In genomic region chr3:85203659-85204058, GRCm38 (mm10) we compare ENCODE assay signal across 20 mouse cellular contexts.
A peak's percentile ranks its signal among the peaks of the same experiment; 100 is the strongest.
DNase-seq lines count a peak whose midpoint lies in the region; ATAC-seq and TF ChIP-seq lines count a peak whose summit lies in the region.
"Had no signal": no experiment of that assay in that cellular context is flagged by ENCODE, and none has a peak within 500 bp of the region (broad histone marks: within the 10 kb centered on the region; RNA-seq: fewer than 3 reads in every experiment).

No protein-coding gene starts in this region.

- peaks cover 11% of the 10 kb centered on the region for H3K4me1 ChIP-seq in kidney, embryonic 15.5 days
- H3K4me1 ChIP-seq in midbrain, embryonic 11.5 days (ENCODE audit: control insufficient read depth, insufficient read depth, low read length): no peaks in the 10 kb centered on the region
- peaks cover 7% of the 10 kb centered on the region; the same call in 1 of the 2 replicates for H3K4me1 ChIP-seq in midbrain, embryonic 10.5 days
- no peaks in the 10 kb centered on the region for H3K4me1 ChIP-seq in intestine, postnatal 0 days (replicated peaks; ENCODE audit: control insufficient read depth, insufficient read depth, low read length)
- H3K4me1 ChIP-seq: embryonic facial prominence, embryonic 12.5 days had no signal

- 21% methylated on average over 9 of the region's 9 CpGs for WGBS in kidney, embryonic 15.5 days
- WGBS in midbrain, embryonic 11.5 days: 63% methylated on average over 9 of the region's 9 CpGs
- WGBS in midbrain, embryonic 10.5 days: 71% methylated on average over 9 of the region's 9 CpGs
- WGBS in intestine, postnatal 0 days: 65% methylated on average over 9 of the region's 9 CpGs

- no peak overlapping the region for H3K9ac ChIP-seq in kidney, embryonic 15.5 days
- no peak overlapping the region for H3K9ac ChIP-seq in midbrain, embryonic 11.5 days (ENCODE audit: low read length)
- no peak overlapping the region for H3K9ac ChIP-seq in intestine, postnatal 0 days (ENCODE audit: low read depth, low read length)
- H3K9ac ChIP-seq: embryonic facial prominence, embryonic 12.5 days; forebrain, embryonic 15.5 days; heart, embryonic 13.5 days; hindbrain, embryonic 15.5 days had no signal

- 0 out of 2 replicates have a peak, but pooled peaks cover 5% of the 10 kb centered on the region for H3K27me3 ChIP-seq in kidney, embryonic 15.5 days
- no peaks in the 10 kb centered on the region for H3K27me3 ChIP-seq in midbrain, embryonic 11.5 days (ENCODE audit: control insufficient read depth, insufficient read depth, low read length)
- H3K27me3 ChIP-seq in midbrain, embryonic 10.5 days (ENCODE audit: low read depth, poor library complexity, severe bottlenecking): no peaks in the 10 kb centered on the region
- no peaks in the 10 kb centered on the region for H3K27me3 ChIP-seq in intestine, postnatal 0 days (replicated peaks; ENCODE audit: control insufficient read depth, insufficient read depth, low read length)
- H3K27me3 ChIP-seq: CH12.LX; embryonic facial prominence, embryonic 12.5 days; forebrain, embryonic 15.5 days; heart, embryonic 13.5 days; hindbrain, embryonic 15.5 days had no signal

- H3K36me3 ChIP-seq in kidney, embryonic 15.5 days: no peaks in the 10 kb centered on the region
- H3K36me3 ChIP-seq in midbrain, embryonic 11.5 days (ENCODE audit: control insufficient read depth, insufficient read depth, low read length): no peaks in the 10 kb centered on the region
- no peaks in the 10 kb centered on the region for H3K36me3 ChIP-seq in midbrain, embryonic 10.5 days
- H3K36me3 ChIP-seq in intestine, postnatal 0 days (ENCODE audit: control insufficient read depth, insufficient read depth): no peaks in the 10 kb centered on the region
- H3K36me3 ChIP-seq: embryonic facial prominence, embryonic 12.5 days; forebrain, embryonic 15.5 days; heart, embryonic 13.5 days; hindbrain, embryonic 15.5 days had no signal

- no peaks in the 10 kb centered on the region for H3K9me3 ChIP-seq in kidney, embryonic 15.5 days (replicated peaks)
- no peaks in the 10 kb centered on the region for H3K9me3 ChIP-seq in midbrain, embryonic 11.5 days (ENCODE audit: control insufficient read depth, low read length)
- no peaks in the 10 kb centered on the region for H3K9me3 ChIP-seq in midbrain, embryonic 10.5 days (replicated peaks)
- H3K9me3 ChIP-seq in intestine, postnatal 0 days (ENCODE audit: control insufficient read depth): no peaks in the 10 kb centered on the region
- H3K9me3 ChIP-seq: embryonic facial prominence, embryonic 12.5 days; forebrain, embryonic 15.5 days; heart, embryonic 13.5 days; hindbrain, embryonic 15.5 days had no signal

- no peak for DNase-seq in kidney, adult 18-20 months
- peak; percentile 51 for DNase-seq in midbrain, embryonic 11.5 days (ENCODE audit: low spot score, missing footprints)
- no peak for DNase-seq in midbrain, embryonic 10.5 days (ENCODE audit: low spot score)
- DNase-seq in embryo, embryonic 10.5 days (ENCODE audit: low spot score): peak; percentile 31
- peak; percentile 60 for DNase-seq in mesoderm, embryonic 11.5 days (ENCODE audit: low read depth, low spot score)
- DNase-seq in adrenal gland, adult 2 months: no peak
- DNase-seq: cerebellum, adult 11 months; cerebellum, adult 8-10 months; gastrocnemius, postnatal 36 days; heart, adult 11 months; heart, postnatal 36 days had no signal

- no peak overlapping the region for H3K27ac ChIP-seq in kidney, embryonic 15.5 days
- H3K27ac ChIP-seq in midbrain, embryonic 11.5 days (ENCODE audit: low read depth, low read length): no peak overlapping the region
- H3K27ac ChIP-seq in midbrain, embryonic 10.5 days (replicated peaks): no peak overlapping the region
- H3K27ac ChIP-seq in intestine, postnatal 0 days (ENCODE audit: low read depth, low read length): no peak overlapping the region
- H3K27ac ChIP-seq: embryonic facial prominence, embryonic 12.5 days; forebrain, embryonic 15.5 days; heart, embryonic 13.5 days; hindbrain, embryonic 15.5 days had no signal

- no peak for TF ChIP-seq CTCF in intestine, postnatal 0 days (IDR thresholded peaks at IDR 0.05; ENCODE audit: low read depth)

- H3K4me3 ChIP-seq in kidney, embryonic 15.5 days (replicated peaks): no peak overlapping the region
- H3K4me3 ChIP-seq in midbrain, embryonic 11.5 days (ENCODE audit: low read depth, low read length): no peak overlapping the region
- H3K4me3 ChIP-seq in midbrain, embryonic 10.5 days: no peak overlapping the region
- no peak overlapping the region for H3K4me3 ChIP-seq in intestine, postnatal 0 days (ENCODE audit: low read depth, low read length)
- H3K4me3 ChIP-seq: embryonic facial prominence, embryonic 12.5 days; forebrain, embryonic 15.5 days; heart, embryonic 13.5 days; hindbrain, embryonic 15.5 days had no signal

- ATAC-seq in kidney, embryonic 15.5 days (replicated peaks; ENCODE audit: low FRiP score): peak; percentile 83
- ATAC-seq in midbrain, embryonic 11.5 days (ENCODE audit: low FRiP score): no peak
- no peak for ATAC-seq in intestine, postnatal 0 days
- ATAC-seq: activated CD4-positive, CD25-positive, alpha-beta regulatory T cell, adult 4 months; forebrain, embryonic 15.5 days; Patski had no signal

- no peak overlapping the region for H3K4me2 ChIP-seq in kidney, embryonic 15.5 days
- H3K4me2 ChIP-seq in midbrain, embryonic 11.5 days: no peak overlapping the region
- no peak overlapping the region for H3K4me2 ChIP-seq in intestine, postnatal 0 days (replicated peaks; ENCODE audit: low read depth)
- H3K4me2 ChIP-seq: embryonic facial prominence, embryonic 12.5 days; forebrain, embryonic 15.5 days; heart, embryonic 13.5 days; hindbrain, embryonic 15.5 days had no signal

Comparison
In these comparisons a context has a peak if more than half of its experiments do, and no peak if none do; other contexts are left out.
1. DNase-seq: peak in midbrain, embryonic 11.5 days (single experiment), embryo, embryonic 10.5 days (single experiment) and mesoderm, embryonic 11.5 days (single experiment); none in kidney, adult 18-20 months (single experiment), midbrain, embryonic 10.5 days (single experiment) and adrenal gland, adult 2 months (single experiment).